Mouse (Mus musculus) stomach, postnatal 0 days (tissue): Measurements from ENCODE around the gene Yjefn3. TPM values are rescaled to one million over a fixed set of nuclear protein-coding genes. Genes with fewer than 3 reads are reported as not detected.

Source experiments
- ATAC-seq: fragments of 200-750 bp; cut with Nextera tagmentation; 2 replicates; pipeline ENCODE4 v1.8.0; 2017; ENCODE audit not compliant: low FRiP score, low TSS enrichment
- DNase-seq: peaks from one replicate; pipeline ENCODE4 v3.0.0-alpha.2; 2016; ENCODE audit warnings: low spot score
- H3K27ac ChIP-seq: fragments of 300-500 bp; sonication (generic); replicated peaks from 2 replicates; pipeline ENCODE4 v1.5.1; 2014; ENCODE audit warnings: mild to moderate bottlenecking, control low read depth
- H3K27me3 ChIP-seq: fragments of 300-500 bp; sonication (generic); 2 replicates; pipeline ENCODE4 v1.6.1; 2014; ENCODE audit warnings: low read length; ENCODE audit not compliant: control insufficient read depth, insufficient read depth
- H3K36me3 ChIP-seq: fragments of 300-500 bp; sonication (generic); 2 replicates; pipeline ENCODE4 v1.6.1; 2014; ENCODE audit warnings: low read length, mixed read lengths; ENCODE audit not compliant: control insufficient read depth, insufficient read depth
- H3K4me1 ChIP-seq: fragments of 300-500 bp; sonication (generic); replicated peaks from 2 replicates; pipeline ENCODE4 v1.6.1; 2014; ENCODE audit warnings: antibody characterized with exemption; ENCODE audit not compliant: control insufficient read depth, insufficient read depth
- H3K4me2 ChIP-seq: fragments of 300-500 bp; sonication (generic); replicated peaks from 2 replicates; pipeline ENCODE4 v1.6.1; 2014; ENCODE audit warnings: low read depth, mild to moderate bottlenecking, control low read depth, moderate library complexity
- H3K4me3 ChIP-seq: fragments of 300-500 bp; sonication (generic); 2 replicates; pipeline ENCODE4 v1.5.1; 2014; ENCODE audit warnings: low read depth, low read length, control low read depth
- H3K9ac ChIP-seq: fragments of 300-500 bp; sonication (generic); 2 replicates; pipeline ENCODE4 v1.6.1; 2014; ENCODE audit warnings: mild to moderate bottlenecking, low read length, control low read depth, mixed read lengths
- H3K9me3 ChIP-seq: fragments of 300-500 bp; sonication (generic); 2 replicates; pipeline ENCODE4 v1.6.1; 2016; ENCODE audit warnings: low read length; ENCODE audit not compliant: control insufficient read depth
- CTCF ChIP-seq: IDR thresholded peaks from 2 replicates; pipeline ENCODE4 v1.5.1; 2016; ENCODE audit warnings: antibody characterized with exemption, low read depth, mild to moderate bottlenecking, moderate library complexity
- EP300 ChIP-seq: optimal IDR thresholded peaks from 2 replicates; pipeline ENCODE3; 2016; ENCODE audit warnings: antibody characterized with exemption
- WGBS: fragments of 180-500 bp; shearing (Covaris S2); extraction: QIAGEN DNeasy Blood & Tissue Kit; methylation state at CpG from one replicate; pipeline ENCODE4 v1.1.7; 2014; 5-methylcytosine and 5-hydroxymethylcytosine counted together
- polyA plus RNA-seq: library from polyadenylated mRNA; unstranded; fragments of >200 nt; fragmentation: Nextera tagmentation; extraction: Ambion mirVana; gene quantifications from 2 replicates; pipeline ENCODE4 v1.2.1, GENCODE M21; 2015

The Yjefn3 gene
- polyA plus RNA-seq, 1 experiment from 2014 or later = 1.6 TPM

DNA sequence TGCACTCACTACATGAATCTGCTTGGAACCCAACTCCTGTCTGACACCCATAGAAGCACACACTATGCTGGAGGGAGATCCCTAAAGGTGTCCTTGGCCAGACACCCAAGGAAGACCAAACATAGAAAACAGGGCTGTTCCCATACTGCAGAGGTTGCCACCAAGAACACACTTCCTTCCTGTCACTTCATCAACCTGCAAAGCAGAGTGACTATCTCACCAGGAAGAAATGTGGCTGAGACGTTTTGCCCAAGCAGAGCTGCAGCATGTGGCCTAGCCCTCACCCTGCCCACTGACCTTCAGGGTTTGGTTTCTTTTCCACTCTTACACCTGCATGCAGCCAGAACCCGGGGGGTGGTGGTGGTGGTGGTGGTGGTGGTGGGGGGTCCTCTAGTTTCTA, 31.3 kb upstream of the Yjefn3 start:
- Histone ChIP-seq H3K36me3 (no peaks in the 10 kb centered on the region), H3K4me3 (no peak overlapping the region), H3K9me3 (no peaks in the 10 kb centered on the region), H3K4me1 (0 out of 2 replicates have a peak, but pooled peaks cover 2% of the 10 kb centered on the region), H3K27me3 (no peaks in the 10 kb centered on the region), H3K4me2 (no peak overlapping the region), H3K27ac (no peak overlapping the region; the same call in 1 of the 2 replicates), H3K9ac (no peak overlapping the region)
- 69% methylated on average over 2 of the region's 2 CpGs for WGBS
- TF ChIP-seq EP300 = no peak
- DNase-seq = no peak
- no peak for ATAC-seq

DNA sequence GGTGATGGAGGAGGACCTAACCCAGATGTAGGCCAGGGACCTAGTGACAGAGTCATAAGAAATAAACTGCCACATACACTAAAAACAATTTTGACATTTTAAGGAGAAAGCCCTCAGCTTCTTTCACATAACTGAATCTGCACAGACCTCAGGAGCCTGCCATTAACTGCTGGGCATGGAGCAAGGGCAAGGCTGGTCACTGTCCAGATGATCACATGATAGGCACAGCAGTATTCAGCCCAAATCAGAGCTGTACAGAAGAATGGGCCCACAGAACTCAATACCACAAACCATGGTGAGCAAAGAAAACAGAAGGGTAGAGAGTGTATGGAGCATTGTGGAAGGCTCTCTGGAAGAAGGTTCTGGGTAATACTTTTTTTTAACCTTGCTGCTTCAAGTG, 24.4 kb upstream of the Yjefn3 start:
- Histone ChIP-seq H3K4me2 (no peak overlapping the region), H3K27me3 (no peaks in the 10 kb centered on the region), H3K4me1 (no peaks in the 10 kb centered on the region), H3K36me3 (no peaks in the 10 kb centered on the region; the same call in 1 of the 2 replicates), H3K27ac (no peak overlapping the region), H3K4me3 (no peak overlapping the region), H3K9ac (no peak overlapping the region), H3K9me3 (no peaks in the 10 kb centered on the region)
- DNase-seq (no peak), ATAC-seq (no peak)
- TF ChIP-seq EP300 (no peak), CTCF (no peak)

DNA sequence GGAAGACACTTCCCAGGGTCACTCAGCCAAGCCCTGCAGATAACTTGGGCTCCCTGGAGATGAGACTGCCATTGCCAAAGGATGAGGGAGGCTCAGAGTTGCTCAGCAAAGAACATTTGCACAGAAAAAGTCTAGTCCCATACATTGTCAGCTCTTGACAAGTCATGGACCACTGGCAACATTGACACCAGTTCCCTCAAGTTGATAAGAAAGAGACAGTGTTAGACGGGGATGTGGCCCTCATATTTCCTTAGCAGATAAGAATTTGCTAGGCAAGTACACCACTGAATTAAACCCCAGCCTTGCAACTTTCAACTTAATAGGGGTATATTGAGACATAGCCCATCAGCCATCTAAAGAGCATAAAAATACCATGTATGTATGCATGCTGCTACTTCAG, 21.5 kb upstream of the Yjefn3 start:
- Histone ChIP-seq H3K36me3 (no peaks in the 10 kb centered on the region; the same call in 1 of the 2 replicates), H3K27me3 (no peaks in the 10 kb centered on the region), H3K4me1 (no peaks in the 10 kb centered on the region), H3K4me2 (no peak overlapping the region), H3K27ac (no peak overlapping the region), H3K9me3 (no peaks in the 10 kb centered on the region), H3K4me3 (no peak overlapping the region), H3K9ac (no peak overlapping the region)
- no peak for TF ChIP-seq EP300
- no peak for TF ChIP-seq CTCF
- no peak for ATAC-seq
- 60% methylated on average over 1 of the region's 1 CpGs for WGBS
- no peak for DNase-seq

DNA sequence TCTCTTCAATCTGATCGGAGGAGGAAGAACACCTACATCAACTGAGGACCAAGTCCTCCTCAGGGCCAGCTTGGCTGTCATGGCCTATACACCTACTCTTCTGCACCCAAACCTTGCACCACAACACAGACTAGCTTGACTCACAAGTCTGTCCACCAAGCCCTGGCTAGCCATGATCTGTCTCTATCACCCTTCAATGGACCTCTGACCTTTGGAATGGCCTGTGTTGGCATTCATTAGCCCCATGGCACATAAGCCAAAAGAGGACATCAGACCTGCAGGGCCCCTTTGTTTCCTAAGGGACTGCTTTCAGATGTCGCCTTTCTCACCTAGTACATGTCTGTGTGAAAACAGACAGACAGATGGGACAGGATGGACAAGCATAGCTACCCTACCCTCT, 18.6 kb upstream of the Yjefn3 start:
- DNase-seq = no peak
- no peak for TF ChIP-seq EP300
- no peak for TF ChIP-seq CTCF
- H3K27ac ChIP-seq = peak overlapping the region; percentile 49; the same call in 1 of the 2 replicates
- H3K4me2 ChIP-seq = no peak overlapping the region
- 80% methylated on average over 2 of the region's 2 CpGs for whole genome bisulfite sequencing
- no peaks in the 10 kb centered on the region for H3K9me3 ChIP-seq
- H3K4me3 ChIP-seq = no peak overlapping the region
- H3K36me3 ChIP-seq = peaks cover 4% of the 10 kb centered on the region
- H3K4me1 ChIP-seq = no peaks in the 10 kb centered on the region
- H3K27me3 ChIP-seq = no peaks in the 10 kb centered on the region
- H3K9ac ChIP-seq = no peak overlapping the region
- ATAC-seq = no peak

DNA sequence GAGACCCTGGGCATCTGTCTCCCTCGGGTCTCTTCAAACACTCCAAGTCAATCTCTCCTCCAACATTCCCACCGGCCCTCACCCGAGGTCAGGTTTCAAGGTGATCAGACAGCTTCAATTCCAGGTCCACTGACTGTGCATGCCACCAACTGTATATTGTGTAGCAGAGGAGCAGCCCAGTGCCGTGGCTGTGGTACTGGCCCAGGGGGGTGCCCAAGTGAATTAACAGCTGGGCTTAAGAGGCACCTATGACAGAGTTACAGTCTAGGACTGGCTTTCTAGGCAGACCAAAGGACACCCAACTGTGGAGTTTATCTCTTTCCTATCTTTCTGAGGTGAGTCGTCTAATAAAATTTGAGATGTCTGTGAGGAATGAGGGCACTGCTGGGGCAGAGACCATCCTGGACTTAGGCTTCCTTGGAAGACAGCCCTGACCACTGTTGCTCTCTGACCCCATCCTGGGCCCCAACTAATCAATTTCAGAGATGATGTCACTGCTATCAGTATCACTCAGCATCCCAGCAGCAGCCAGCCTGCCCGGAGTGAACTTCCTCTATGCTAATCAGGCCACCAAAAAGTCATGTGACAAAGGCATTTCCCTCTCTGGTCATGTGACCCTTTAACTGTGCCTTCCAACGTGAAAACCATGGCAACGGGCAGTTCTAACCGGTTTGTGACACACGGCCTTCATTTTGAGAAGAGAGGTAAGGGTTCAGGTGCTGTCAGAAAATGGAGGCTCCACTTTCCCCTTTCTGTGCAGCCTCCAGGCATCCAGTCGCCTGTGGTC, 17.6 kb upstream of the Yjefn3 start:
- no peak overlapping the region for H3K4me3 ChIP-seq
- no peak overlapping the region for H3K9ac ChIP-seq
- H3K36me3 ChIP-seq = peaks cover 12% of the 10 kb centered on the region
- ATAC-seq = peak; percentile 63; the same call in 1 of the 2 replicates
- peak overlapping the region; percentile 49; the same call in 1 of the 2 replicates for H3K27ac ChIP-seq
- H3K4me1 ChIP-seq = no peaks in the 10 kb centered on the region
- DNase-seq = peak; percentile 30
- WGBS = 36% methylated on average over 11 of the region's 11 CpGs
- no peaks in the 10 kb centered on the region for H3K27me3 ChIP-seq
- TF ChIP-seq EP300 (no peak), CTCF (no peak)
- no peak overlapping the region for H3K4me2 ChIP-seq
- H3K9me3 ChIP-seq = no peaks in the 10 kb centered on the region

DNA sequence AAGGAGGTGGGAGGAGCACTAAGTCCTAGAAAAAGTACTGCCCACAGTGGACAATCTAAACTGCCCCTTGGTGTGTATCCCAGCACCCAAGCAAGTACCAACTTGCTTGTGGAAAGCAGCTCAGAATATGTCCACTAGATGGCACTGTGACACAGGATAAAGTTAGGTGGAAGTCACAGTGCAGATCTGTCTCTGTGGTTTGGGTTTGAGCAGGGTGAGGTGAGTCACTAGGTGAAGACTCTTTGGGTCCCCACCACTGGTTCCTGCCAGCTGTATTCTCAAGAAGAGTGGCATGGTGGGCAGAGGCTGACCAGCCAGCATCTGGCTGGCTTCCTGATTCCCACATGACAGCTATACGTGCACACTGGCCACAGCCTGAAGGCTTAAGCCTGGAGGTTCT, 16.5 kb upstream of the Yjefn3 start:
- Histone ChIP-seq H3K36me3 (peaks cover 16% of the 10 kb centered on the region), H3K4me1 (no peaks in the 10 kb centered on the region), H3K27me3 (no peaks in the 10 kb centered on the region), H3K9me3 (no peaks in the 10 kb centered on the region), H3K27ac (no peak overlapping the region), H3K9ac (no peak overlapping the region), H3K4me3 (no peak overlapping the region), H3K4me2 (no peak overlapping the region)
- WGBS = 39% methylated on average over 1 of the region's 1 CpGs
- ATAC-seq (peak; percentile 61), DNase-seq (peak; percentile 70)
- TF ChIP-seq EP300 (no peak), CTCF (peak; percentile 96)
